Mouse (Mus musculus) cerebellum, adult 11-12 months (tissue): Measurements from ENCODE around the gene Cog3.
"Not testable (repeated sequence)": the region's sequence is repeated elsewhere in the genome, so short reads cannot be mapped to it uniquely, and the experiment has no call there.

Experiments used
- DNase-seq: peaks from one replicate; pipeline ENCODE4 v3.0.0; 2022

Cog3 gene

DNA sequence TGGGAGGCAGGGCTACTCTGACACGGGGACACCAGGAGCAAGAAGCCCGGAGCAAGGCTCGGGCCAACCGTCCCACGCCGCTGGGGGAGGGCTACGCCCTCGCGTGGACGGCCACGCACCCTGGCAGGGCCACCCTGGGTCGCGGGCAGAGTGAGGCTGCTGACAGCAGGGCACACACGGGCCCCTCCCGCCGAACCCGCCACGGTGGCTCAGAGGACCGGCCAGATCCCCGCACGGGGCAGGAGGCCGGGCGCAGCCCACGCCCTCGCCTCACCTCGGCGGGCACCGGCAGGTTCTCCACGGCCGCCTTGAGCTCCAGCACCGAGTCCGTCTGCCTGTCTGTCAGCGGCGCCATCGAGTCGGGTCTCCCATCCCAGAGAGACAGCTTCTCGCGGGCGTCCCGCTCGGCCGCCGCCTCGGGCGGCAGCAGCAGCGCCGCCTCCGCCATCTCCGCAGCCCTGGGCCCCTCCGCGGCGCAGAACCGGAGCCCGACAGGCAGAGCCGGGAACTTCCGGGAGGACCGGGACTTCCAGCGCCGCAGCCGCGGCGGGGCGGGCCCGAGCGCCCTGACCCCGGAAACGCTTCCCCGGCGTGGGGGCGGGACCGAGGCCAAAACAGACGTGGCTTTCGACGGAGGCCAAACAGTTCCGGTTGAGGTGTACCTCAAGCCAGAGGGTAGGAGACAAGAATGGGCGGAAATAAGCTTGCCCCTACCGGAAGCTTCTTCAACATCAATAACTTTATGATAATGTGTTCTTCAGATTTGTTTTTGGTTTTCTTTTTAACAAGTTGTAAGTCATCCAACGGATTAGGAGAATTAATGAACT, at the start of gene Cog3:
Gene Cog3, minus strand, starts transcription at position 527 of the 827 bp plus-strand sequence.
- peak; percentile 97 for DNase-seq

DNA sequence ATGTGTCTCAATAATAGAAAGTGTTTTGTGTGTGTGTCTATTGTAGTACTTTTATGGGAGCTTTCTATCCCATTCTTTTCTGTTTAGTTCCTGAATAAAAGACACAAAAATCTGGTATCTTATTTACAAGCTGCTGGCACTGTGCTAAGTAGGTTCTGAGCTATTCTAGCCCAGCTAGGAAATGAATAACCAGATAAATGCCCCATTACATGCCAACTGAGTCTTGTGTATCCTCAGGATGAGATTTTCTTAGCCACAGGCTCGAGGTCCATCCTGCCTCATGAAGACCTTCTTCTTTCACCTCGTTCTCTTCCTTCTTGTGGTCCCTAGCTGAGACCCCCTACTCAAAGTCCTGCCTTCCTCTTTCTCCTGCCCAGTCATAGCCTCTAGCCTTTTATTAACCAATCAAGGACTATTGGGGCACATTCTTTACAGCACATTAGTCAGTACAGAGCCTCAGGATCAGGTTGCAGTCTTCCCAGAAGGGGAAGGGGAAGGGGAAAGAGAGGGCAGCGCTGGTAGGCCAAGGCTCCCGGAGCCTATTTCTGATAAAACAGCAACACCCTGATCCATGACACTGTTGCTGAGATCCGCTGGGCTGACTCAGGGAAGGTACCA, 43.6 kb upstream of the Cog3 start:
- DNase-seq = no peak

DNA sequence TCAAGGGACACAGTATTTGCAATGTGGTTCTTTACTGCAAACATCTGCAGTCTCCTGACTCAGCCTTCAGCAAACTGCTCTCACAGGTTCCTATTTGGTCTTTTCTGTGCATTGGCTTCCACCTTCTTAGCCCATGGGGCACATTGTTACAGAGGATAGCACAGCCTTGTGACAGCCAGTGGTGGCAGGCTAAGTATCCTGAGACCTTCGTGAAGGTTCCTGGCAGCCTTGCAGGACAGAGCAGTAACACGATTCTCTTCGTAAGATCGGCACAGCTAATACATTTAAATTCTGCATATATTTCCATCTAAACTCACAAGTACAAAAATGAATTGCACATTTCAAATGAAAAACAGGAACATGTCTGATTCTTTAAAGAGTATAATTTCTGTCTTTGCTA, 41.6 kb upstream of the Cog3 start:
- no peak for DNase-seq

DNA sequence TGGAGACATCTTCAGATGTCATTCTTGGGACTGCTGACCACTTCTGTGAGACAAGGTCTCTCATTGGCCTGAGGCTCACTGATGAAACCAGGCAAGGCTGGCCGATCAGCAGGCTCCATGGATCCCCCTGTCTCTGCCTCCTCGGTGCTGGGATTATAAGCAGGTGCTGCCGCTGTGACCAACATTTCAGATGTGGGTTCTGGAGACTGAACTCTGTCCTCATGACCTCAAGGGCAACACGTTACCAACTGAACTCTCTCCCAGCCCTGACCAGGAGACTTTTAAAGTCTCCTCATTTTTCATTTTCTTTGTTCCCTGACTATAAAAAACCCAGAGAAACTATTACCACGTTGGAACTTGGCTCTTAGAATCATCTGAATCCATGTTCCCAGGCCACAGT, 40.4 kb upstream of the Cog3 start:
- DNase-seq = no peak

DNA sequence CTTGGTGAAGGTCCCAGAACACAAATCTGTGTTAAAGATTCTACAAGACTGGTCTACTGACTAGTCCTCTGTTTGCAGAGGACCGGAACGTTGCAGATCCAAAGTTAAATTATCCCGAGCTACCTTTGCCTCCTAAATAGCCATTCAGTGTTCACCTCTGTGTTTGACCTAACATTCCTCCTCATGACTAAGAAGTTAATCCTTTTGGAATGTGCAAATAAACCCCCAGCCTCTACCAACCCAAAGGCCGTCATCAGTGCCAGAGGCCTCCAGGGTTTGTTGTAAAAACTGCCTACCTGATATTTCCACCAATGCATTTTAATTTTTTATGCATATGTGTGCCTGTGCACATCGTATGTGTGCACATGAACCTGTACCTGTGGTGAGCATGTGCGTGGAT, 40.0 kb upstream of the Cog3 start:
- no peak for DNase-seq

DNA sequence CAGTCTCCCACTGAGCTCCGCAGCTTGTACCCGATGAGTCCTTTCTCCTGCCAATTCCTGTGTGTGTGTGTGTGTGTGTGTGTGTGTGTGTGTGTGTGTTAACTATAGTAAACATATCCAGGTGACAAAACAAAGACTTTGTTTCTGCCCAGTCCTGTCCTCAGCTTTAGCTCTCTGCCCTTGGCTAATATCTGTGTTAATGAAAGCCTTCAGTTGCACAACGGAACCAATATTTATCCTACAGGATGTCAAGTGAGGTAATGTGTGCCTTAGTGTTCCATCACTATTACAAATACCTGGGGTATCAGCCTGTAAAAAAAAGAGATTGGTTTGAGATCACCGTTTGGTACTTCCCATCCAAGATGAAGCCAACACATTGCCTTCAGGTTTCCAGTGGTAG, 38.8 kb upstream of the Cog3 start:
- no peak for DNase-seq

DNA sequence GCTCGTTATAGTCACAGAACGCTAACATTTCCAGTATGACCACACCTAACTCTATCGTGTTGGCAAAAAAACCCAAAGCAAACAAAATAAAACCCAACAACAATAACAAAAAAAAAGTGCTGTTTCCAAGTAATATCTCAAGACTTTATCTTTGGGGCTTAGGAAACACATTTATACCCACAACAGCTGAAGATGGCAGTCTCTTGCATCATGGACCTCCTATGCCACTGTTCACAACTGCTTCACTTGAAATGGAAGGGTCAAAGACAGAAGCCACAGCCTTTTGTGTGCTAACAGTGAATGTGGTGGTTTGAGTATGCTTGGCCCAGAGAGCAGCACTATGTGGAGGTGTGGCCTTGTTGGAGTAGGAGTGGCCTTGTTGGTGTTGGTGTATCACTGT, 37.1 kb upstream of the Cog3 start:
- DNase-seq = no peak

DNA sequence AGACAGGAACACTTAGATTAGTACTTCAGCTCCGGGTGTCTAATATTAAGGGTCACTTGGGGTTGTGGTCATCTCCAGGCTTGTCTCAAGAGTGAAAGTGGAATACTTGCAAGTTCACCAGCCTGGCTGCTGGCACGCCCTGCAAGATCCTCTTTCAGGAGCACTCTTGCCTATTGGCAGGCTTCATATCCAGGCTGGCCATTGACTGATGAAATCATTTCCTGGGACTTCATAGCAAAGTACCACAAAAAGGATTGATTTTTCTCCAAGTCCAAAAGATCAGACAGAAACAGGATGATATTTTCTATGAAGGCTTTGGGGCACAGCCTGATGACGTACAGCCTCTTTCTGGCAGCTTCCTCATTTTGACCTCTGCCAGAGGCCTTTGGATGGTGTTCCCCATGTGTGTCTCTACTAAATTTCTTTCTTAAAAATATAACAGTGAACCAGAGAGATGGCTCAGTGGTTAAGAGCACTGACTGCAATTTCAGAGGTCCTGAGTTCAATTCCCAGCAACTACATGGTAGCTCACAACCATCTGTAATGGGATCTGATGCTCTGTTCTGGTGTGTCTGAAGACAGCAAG, 36.2 kb upstream of the Cog3 start:
- DNase-seq = no peak

- no peak for DNase-seq
Observed at GRCm38 (mm10) chr14:75789291-75789690, 35.0 kb upstream of the Cog3 start.

DNA sequence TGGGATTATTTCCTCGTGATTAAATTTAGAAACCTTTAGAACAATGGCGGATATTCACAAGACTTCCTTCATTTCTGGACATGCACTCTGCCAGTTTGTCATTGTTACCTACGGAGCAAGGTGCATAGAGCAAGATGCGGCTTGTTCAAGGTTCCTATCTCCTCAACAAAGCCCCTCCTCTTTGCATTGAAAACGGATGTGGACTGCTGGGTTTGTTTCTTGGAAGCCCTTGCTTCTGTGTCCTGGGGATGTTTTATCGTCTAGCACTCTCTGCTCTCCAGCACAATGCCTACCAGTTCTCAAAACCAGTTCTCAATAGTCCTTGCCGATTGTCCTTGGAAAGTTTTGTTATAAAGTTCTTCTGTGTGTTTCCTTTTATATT, 33.5 kb upstream of the Cog3 start:
- DNase-seq = no peak

DNA sequence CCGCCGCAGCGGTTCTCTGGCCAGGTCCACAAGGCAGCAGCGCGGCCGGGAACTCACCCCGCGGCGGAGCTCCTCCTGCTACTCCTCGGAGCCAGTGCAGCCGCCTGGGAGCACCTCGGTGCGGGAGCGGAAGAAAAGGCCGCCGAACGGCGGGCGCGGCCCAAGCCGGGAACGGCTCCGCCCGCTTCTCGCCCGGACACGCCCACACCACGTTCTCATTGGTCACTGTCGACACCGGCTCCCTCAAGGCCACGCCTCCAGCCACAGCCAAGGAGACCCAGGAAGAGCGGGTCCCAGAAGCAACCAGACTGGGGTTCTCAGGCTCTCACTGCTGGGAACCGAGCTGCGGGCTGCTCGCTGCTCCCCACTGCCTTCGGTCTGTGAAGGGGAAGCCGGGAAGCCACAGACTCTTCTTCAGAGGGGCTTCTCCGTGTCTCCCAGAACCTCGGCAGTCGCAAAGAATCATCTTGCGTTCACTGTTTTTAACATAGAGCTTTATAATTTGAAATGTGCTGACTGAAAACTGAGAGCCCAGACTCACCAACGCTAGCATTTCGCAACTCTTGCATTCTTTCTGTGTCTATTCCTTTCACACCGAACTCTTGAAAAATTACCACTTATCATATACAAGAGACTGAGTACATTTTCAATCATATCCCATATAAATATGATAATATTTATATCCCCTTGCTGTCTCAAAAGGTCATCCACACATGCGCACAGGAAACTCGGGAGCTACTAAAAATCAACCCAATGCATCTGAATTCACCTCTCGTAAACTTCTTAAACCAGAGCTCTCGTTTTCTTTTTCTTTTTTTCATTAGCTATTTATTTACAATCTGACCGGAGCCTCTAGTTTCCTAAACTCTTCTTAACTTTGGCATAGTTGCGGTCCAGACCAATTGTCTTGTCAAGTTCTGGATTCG, 32.8 kb upstream of the Cog3 start, which contains the start of gene Slc25a30:
Gene Slc25a30, minus strand, starts transcription at position 170 of the 926 bp plus-strand sequence.
- peak; percentile 96 for DNase-seq

- DNase-seq = no peak
Observed at GRCm38 (mm10) chr14:75786424-75786867, 32.1 kb upstream of the Cog3 start.

DNA sequence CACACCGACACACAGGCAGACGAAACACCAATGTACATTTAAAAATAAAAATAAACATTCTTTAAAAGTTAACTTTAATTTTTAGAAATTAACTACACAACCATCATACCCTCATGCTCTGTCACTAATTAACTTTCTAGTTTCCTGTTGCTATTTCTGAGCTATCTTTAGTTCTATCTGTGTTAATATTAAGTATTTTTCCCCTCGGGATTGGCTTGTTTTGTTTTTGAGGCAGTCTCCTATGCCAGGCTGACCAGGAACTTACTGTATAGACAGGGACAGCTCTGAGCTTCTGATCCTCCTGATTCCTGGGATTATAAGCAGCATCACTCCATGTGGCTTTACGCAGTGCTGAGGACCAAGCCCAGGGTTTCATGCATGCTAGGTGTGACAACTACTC, 25.6 kb upstream of the Cog3 start:
- no peak for DNase-seq

DNA sequence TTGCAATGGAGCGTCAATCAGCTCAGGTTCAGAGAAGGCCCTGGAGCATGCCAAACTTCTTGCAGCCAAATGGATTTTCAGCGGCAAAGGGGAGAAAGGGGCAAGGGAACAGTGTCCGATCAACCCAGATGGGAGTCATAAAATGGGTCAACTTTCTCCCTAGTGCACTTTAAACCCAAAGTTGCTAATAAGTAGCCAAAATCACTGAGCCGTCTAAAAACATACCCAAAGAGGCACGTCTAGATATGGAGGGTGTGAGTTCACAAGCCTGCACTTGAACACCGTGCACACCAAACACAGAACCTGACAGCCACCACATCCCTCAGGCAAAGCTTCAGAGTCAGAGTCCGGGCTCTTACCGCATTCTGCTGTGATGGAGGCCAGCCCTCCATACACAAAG, 22.3 kb upstream of the Cog3 start:
- no peak for DNase-seq

DNA sequence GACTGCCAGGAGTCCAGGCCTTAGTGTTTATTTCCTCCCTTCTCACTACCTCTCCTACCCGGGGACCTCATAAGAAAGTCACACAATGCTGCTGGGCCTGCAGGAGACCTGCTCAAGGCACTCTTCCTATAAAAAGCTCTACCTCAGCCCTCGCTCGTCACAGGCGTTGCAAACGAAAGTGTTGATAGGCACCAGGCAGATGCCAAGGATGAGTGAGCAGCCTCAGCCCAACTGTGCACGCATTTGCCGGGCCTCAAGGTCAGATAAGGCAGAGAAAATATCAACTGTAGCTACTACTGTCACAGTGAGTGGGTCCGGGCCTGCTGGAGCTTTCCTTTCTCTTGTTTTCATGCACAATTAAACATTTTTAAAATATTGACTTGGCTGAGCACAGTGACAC, 19.1 kb upstream of the Cog3 start:
- no peak for DNase-seq

GRCm38 (mm10) chr14:75772407-75772806, 18.1 kb upstream of the Cog3 start:
- not testable (repeated sequence) for DNase-seq

DNA sequence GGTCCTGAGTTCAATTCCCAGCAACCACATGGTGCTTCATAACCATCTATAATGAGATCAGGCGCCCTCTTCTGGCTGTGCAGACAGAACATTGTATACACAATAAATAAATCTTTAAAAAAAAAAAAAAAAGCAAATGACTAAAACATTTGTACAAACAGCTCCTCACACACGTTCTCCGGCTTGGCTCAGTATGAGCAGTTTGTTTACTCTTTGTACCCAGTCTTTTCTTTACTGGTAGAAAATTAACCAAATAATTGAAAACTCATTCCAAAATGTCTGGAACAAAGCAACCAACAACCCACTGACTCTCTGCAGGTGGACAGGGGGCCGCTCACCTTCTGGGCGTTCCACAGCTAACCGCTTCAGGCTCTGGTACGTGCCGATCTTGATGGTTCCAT, 16.8 kb upstream of the Cog3 start:
- DNase-seq = no peak

- no peak for DNase-seq
Observed at GRCm38 (mm10) chr14:75769334-75769733, 15.0 kb upstream of the Cog3 start.

DNA sequence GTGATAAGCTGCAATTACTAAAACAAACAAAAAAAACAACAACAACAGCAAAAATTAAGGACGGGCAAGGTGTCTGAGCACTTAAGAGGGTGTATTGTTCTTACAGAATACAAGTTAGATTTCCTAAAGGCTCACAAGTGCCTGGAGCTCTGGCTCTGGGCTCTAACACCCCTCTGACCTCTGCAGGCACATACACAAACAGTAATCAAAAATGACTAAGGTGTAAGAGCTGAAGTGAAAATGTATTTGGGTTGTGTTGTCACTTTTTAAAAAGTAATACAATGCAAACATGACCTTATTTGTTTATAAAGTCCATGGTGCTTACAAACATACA, 13.9 kb upstream of the Cog3 start:
- no peak for DNase-seq

DNA sequence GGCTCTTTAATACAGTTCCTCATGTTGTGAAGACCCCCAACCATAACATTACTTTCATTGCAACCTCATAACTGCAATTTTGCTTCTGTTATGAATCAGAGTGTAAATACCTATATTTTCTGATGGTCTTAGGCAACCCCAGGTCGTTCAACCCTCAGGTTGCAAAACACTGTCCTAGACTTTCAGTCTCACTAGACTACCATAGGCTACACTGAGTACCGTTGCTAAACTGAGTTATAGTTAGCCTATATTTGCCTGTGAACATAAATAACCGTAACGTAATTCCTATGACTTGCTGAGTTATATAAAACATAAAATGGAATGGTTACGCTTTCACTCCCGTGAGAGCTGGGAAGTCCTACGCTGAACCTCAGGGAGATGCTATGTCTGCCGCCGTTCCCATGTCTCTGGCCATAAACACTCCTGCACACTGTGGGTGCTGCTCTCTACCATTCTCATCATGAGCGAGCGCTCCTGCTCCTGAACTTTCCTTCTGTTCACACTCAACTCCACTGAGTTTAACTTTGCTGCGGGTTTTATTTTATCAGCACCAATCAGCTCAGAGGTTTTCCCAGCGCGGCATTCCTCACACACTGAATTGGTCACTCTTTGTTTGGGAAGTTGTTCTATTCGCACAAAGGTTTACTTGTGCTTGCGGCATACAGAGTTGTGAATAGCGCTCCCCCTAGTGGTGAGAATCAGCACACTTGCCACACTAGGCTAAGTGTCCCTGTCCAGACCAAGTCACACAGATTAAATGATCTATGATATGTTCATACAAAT, 13.4 kb upstream of the Cog3 start:
- peak; percentile 47 for DNase-seq

- DNase-seq = no peak
Observed at GRCm38 (mm10) chr14:75761028-75761805, 6.9 kb upstream of the Cog3 start.

GRCm38 (mm10) chr14:75758401-75758800, 4.1 kb upstream of the Cog3 start:
- DNase-seq = peak; percentile 94
